Mouse (Mus musculus): Measurements from ENCODE around the gene Pi4kb. TPM values are rescaled to one million over a fixed set of nuclear protein-coding genes. Genes with fewer than 3 reads are reported as not detected.
"Not testable (repeated sequence)": the region's sequence is repeated elsewhere in the genome, so short reads cannot be mapped to it uniquely, and the experiment has no call there.

The Pi4kb gene
- total RNA-seq, 2 experiments from 2014 or later = 23.4 to 24.0 TPM

DNA sequence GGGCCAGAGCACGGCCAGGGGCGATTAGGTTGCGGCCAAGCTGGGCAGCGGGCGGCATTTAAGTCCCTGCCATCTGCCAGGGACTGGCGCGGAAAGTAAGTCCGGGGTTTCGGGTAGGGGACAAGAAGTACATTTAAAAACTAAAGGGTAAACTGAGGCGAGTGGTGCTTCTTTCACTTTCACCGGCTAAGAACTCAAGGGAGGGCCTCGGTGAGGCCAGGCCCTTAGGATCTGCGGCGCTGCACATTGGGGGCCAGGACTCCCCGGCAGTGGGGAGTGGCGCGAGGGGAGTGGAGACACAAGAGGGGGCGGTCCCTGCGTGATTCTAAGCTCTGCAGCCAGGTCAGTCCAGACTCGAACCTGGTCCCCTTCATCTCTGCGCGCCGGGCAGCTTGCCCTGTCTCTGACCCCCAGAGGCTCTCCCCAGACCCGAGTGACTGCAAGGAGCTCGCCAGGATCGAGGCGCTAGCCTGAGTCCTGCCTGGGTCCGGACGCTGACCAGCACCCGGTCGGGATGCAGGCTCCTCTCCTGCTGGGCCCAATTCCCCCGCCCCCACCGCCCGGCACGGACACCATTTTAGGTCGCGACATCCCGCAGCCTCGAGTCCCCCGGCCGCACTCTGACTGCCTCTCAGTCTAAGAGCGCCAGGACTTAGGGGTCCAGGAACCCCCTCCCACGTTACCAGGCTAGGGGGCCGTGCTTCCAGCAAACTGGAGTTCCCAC is 40.1 kb downstream of the Pi4kb start:
- DNase-seq = peak; percentile 75
- no peak for TF ChIP-seq CTCF (IDR thresholded peaks at IDR 0.05)

DNA sequence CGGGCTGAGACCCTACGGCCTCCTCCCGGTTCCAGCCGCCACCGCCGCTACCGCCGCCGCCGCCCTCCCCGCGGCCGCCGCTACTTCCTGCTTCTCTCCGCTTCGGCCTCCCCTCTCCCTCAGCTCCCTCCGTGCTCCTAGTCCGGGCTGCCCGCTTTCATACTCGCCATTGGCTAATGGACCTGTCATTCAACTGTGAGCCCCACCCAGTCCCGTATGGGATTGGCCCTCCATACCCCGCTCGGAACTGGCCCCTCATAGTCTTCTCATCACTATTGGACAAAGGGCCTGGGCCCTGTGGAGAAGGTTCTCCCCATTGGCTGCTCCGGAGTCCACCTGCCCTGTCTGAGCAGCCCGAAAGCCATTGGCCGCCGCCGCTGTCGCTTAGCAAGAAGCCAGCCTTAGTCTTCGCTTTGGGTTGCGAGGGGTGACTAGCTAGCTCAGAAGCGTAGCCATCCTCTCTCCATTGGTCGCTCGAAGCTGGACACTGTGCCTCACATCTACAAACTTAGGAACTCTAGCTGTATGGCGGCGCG is 40.9 kb downstream of the Pi4kb start, which contains the start of gene Zfp687:
Gene Zfp687, minus strand, starts transcription at position 112 of the 536 bp plus-strand sequence.
- H3K27ac ChIP-seq = peak within 1 kb of the TSS; percentile 95
- no peak for TF ChIP-seq CTCF (IDR thresholded peaks at IDR 0.05)
- H3K4me3 ChIP-seq = peak within 1 kb of the TSS; percentile 74
- intact Hi-C loops (cut with DNase I) = no loop called here
- peak; percentile 99 for DNase-seq

More for the DNA sequence above, 40.1 kb downstream of the Pi4kb start:
- peak overlapping the region; percentile 95 for H3K27ac ChIP-seq
- intact Hi-C loops (cut with DNase I) = no loop called here
- H3K4me3 ChIP-seq = peak overlapping the region; percentile 74

DNA sequence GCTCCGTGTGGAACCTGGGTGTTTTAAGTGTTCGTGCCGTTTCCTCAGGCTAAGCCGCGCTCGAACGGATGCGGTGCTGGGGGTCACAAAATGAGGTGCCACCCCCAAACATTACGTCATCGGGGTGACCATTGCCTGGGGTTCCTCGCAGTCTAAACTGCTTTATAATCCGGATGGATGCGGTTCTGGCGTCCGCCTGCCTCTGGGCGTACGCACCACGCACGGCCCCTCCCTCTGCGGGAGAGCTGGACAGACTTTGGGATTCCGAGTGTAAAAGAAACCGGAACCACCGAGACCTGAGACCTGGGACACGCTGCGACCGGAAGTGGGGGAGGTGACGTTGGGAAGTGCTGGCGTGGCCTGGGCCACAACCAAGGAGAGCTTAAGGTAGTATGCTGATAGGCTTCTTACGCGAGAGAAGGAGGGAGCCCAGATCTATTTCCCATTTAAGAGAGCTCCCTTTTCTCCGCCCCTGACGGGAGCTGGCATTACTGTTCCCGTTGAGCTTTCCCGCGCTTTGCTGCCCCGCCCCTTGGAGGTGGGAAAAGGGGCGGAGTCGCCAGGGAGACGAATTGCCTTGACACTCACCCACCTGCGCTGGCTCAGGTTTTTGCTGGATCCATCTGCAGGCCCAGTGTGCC is 41.5 kb downstream of the Pi4kb start:
- TF ChIP-seq CTCF (IDR thresholded peaks at IDR 0.05) = no peak
- DNase-seq = peak; percentile 95
- intact Hi-C loops (cut with DNase I) = no loop called here
- H3K27ac ChIP-seq = peak overlapping the region; percentile 95
- peak overlapping the region; percentile 74 for H3K4me3 ChIP-seq

DNA sequence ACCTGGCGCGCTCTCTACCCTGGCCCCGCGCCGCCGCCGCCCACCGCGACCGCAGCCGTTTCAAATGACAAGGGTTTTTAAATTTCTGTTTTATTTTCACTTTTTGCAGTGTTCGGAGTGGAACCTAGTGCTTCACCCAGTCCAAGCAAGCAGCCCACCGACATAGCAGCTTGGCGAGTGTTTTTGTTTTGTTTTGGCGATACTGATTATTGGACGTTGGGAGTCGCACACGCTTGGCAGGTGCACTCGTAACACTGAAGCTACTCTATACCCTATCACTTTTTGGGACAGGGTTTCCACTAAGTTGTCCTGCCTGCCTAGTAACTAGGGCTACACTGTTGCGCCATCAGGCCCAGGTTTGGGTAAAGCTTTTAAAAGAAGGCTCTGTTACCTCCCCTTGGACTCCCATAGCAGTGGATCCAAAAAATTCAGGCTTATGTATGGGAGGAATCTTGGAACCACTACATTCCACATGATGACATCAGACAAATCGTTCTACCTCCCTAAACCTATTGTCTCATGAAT is 42.1 kb downstream of the Pi4kb start:
- no peak for TF ChIP-seq CTCF (IDR thresholded peaks at IDR 0.05)
- intact Hi-C loops (cut with DNase I) = no loop called here
- Histone ChIP-seq H3K4me3 (peak overlapping the region; percentile 74), H3K27ac (peak overlapping the region; percentile 95)
- DNase-seq = no peak

DNA sequence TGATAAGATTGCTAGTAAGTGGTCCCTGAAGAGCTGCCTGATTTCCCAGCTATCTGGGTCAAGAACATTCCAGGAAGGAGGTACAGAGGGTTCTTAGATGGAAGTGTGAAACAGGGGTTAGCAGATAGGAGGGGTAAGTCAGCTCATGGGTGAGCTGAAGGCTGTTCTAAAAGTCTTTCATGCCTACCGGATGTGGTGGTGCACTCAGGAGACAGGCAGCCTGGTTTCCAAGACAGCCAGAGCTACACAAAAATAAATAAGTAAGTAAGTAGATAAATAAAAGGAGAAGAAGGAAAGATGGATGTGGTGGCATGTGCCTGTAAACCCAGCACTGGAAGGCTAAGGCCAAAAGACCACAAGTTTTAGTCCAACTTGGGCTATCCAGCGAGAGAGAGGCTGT is 44.2 kb downstream of the Pi4kb start:
- no peak overlapping the region for H3K27ac ChIP-seq
- H3K4me3 ChIP-seq = no peak overlapping the region
- TF ChIP-seq CTCF (IDR thresholded peaks at IDR 0.05) = no peak
- no peak for DNase-seq
- intact Hi-C loops (cut with DNase I) = no loop called here

DNA sequence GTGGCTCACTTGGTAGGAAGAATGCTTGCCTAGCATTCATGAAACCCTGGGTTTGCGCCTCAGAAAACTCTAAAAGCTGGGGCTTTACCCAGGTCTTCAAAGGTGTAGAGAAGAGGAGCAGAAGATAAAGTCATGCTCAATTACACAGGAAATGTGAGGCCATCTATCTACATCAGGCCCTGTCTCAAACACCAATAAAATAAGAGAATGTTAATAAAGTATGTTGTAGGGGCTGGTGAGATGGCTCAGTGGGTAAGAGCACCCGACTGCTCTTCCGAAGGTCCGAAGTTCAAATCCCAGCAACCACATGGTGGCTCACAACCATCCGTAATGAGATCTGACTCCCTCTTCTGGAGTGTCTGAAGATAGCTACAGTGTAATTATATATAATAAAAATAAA is 46.4 kb downstream of the Pi4kb start:
- H3K4me3 ChIP-seq; intact Hi-C loops (cut with DNase I); DNase-seq; H3K27ac ChIP-seq: not testable (repeated sequence)

DNA sequence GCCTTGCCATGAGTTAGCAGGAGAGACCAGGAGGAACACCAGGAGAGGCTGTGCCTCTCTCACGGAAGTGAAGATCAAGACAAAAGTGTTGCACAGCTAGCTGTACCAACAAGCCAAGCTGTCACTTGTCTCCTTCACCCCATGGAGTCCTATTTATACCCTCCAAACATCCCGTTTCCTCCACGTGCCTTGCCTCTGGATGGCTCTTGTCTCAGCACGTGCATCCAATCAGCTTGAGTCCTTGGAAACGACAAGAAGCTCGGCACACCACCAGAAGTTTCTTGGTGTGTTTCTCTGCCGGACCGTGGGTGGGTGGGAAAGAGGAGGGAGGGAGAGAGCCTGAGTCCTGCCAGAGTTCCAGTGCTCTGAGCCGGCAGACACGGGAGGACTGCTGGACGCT is 50.0 kb downstream of the Pi4kb start:
- peak overlapping the region; percentile 2; the same call in 1 of the 2 replicates for H3K27ac ChIP-seq
- TF ChIP-seq CTCF (IDR thresholded peaks at IDR 0.05) = no peak
- H3K4me3 ChIP-seq = no peak overlapping the region; the same call in 1 of the 2 replicates
- intact Hi-C loops (cut with DNase I) = no loop called here
- peak; percentile 47 for DNase-seq

DNA sequence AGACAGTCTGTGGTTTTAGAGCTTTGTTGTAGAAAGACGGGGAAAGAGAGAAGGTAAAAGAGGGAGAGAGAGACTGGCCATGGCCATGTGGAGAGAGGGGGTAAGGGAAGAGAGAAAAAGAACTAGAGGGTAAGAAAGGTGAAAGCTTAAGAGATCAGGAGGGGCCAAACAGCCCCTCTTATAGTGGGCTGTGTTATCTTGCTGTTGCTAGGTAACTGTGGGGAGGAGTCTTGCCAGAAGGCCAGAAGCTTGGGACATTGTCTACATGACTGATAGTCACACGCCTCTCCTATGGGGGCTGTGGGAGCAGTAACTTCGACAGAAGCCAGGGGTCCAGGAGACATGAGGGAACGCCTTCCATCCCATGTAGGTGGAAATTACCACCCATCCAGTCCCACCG is 50.7 kb downstream of the Pi4kb start:
- Histone ChIP-seq H3K27ac (no peak overlapping the region), H3K4me3 (no peak overlapping the region)
- TF ChIP-seq CTCF (IDR thresholded peaks at IDR 0.05) = no peak
- no peak for DNase-seq
- intact Hi-C loops (cut with DNase I) = no loop called here

DNA sequence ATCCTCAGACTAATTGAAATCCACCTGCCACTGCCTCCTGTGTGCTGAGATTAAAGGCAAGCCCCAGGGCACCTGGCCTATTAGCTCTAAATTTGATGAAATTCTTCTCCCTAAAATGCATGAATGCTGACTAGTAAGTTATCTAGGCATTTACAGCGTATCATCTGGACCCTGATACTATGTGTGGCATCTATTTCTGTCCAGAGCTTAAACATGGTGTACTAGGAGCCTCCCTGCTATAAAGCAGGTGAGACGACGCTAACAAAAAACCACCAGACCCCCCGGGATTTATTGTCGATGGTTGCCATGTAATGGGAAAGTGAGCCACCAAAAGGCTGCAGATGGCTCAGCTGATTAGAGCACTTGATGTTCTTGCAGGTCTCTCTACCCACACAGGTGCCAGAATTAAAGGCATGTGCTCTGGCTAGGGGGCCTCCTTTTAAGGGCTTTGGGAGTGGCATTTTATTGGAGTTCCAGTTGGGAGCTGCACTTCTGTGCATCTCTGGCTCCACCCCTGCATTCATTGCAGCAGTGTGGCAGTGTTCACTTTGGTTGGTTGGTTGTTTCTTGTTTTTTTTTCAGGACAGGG is 52.6 kb downstream of the Pi4kb start:
- no peak overlapping the region for H3K27ac ChIP-seq
- no peak overlapping the region for H3K4me3 ChIP-seq
- intact Hi-C loops (cut with DNase I) = no loop called here
- no peak for TF ChIP-seq CTCF (IDR thresholded peaks at IDR 0.05)
- DNase-seq = no peak

DNA sequence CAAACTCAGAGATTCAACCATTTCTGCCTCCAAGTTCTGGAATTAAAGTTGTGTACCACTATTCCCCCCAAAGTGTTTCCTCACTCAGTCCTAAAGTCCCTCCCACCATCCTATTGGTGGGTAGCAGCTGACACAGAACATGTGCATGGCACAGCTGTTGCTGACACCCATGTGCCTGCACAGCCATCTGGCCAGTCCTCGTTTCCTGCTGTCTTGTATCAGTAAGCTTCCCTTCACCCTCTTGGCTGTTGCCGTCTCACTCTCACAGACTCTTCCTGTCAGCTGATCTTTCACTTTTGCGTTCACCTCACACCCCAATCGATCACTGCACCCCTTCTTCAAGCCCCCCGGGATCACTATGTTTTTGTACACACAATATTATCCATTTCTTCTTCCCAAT is 53.2 kb downstream of the Pi4kb start:
- intact Hi-C loops (cut with DNase I) = no loop called here
- TF ChIP-seq CTCF (IDR thresholded peaks at IDR 0.05) = no peak
- no peak for DNase-seq

DNA sequence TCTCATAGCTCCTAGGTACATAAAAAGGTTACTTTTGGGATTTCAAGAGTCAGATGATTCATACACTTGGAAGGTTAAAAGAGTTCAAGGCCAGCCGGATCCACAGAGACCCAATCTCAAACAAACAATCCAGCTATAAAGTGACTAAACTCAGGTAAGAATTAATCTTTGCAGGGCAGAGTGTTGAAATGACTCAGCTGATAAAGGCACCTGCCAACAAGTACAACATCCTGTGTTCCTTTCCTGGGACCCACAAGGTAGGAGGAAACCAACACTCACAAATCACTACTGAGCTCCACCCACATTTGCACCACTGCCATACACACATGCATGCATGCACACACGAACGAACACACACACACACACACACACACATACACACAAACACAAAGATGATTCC is 54.1 kb downstream of the Pi4kb start:
- TF ChIP-seq CTCF (IDR thresholded peaks at IDR 0.05) = no peak
- no peak overlapping the region for H3K27ac ChIP-seq
- intact Hi-C loops (cut with DNase I) = no loop called here
- H3K4me3 ChIP-seq = no peak overlapping the region
- DNase-seq = no peak

More for the DNA sequence above, 53.2 kb downstream of the Pi4kb start:
- H3K4me3 ChIP-seq = no peak overlapping the region
- H3K27ac ChIP-seq = no peak overlapping the region

DNA sequence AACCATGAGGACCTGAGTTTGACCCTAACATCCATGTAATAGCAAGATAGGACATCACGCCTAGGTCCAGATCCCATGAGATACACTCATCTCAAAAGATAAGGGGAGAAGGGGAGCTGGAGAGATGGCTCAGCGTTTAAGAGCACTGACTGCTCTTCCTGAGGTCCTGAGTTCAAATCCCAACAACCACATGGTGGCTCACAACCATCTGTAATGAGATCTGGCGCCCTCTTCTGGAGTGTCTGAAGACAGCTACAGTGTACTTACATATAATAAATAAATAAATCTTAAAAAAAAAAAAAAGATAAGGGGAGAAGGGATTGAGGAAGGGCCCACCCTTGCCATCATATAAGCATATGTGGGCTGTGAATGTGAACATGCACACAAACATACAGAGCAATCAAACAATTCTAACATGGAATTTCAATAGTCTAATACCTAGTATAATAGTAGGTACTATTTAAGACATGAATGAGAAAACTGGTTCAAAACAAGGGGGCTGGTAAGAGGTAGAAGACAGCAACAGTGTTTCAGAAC is 54.8 kb downstream of the Pi4kb start:
- intact Hi-C loops (cut with DNase I); H3K4me3 ChIP-seq; H3K27ac ChIP-seq; DNase-seq: not testable (repeated sequence)
- peak; percentile 47 for TF ChIP-seq CTCF (IDR thresholded peaks at IDR 0.05)
